Mouse (Mus musculus): Measurements from ENCODE around the gene Eif1. TPM values are rescaled to one million over a fixed set of nuclear protein-coding genes. Genes with fewer than 3 reads are reported as not detected.
"Not testable (repeated sequence)": the region's sequence is repeated elsewhere in the genome, so short reads cannot be mapped to it uniquely, and the experiment has no call there.

Eif1 gene
- polyA plus RNA-seq, 1 experiment from 2014 or later, result 1,744 TPM

- Histone ChIP-seq H3K4me1 (ENCODE audit: control insufficient read depth, insufficient read depth, low read length) (no peaks in the 10 kb centered on the region), H3K4me3 (ENCODE audit: low read length) (no peak overlapping the region), H3K9ac (ENCODE audit: low read depth, low read length) (no peak overlapping the region), H3K27me3 (ENCODE audit: control insufficient read depth, insufficient read depth, low read length) (no peaks in the 10 kb centered on the region), H3K9me3 (ENCODE audit: control insufficient read depth, low read length) (no peaks in the 10 kb centered on the region), H3K27ac (ENCODE audit: low read depth, low read length) (no peak overlapping the region), H3K4me2 (replicated peaks; ENCODE audit: low read depth, low read length) (no peak overlapping the region; the same call in 1 of the 2 replicates), H3K36me3 (ENCODE audit: control insufficient read depth, insufficient read depth, low read length) (no peaks in the 10 kb centered on the region)
- 41% methylated on average over 16 of the region's 16 CpGs for WGBS
- no peak for ATAC-seq (ENCODE audit: low FRiP score, low TSS enrichment)
Measured at GRCm38 (mm10) chr11:100330235-100330634, 10.6 kb downstream of the Eif1 start.

GRCm38 (mm10) chr11:100330816-100331375 is 11.2 kb downstream of the Eif1 start:
- not testable (repeated sequence) for H3K27me3 ChIP-seq (ENCODE audit: control insufficient read depth, insufficient read depth, low read length); H3K9me3 ChIP-seq (ENCODE audit: control insufficient read depth, low read length); H3K4me2 ChIP-seq (replicated peaks; ENCODE audit: low read depth, low read length); H3K4me3 ChIP-seq (ENCODE audit: low read length); ATAC-seq (ENCODE audit: low FRiP score, low TSS enrichment); H3K27ac ChIP-seq (ENCODE audit: low read depth, low read length); H3K36me3 ChIP-seq (ENCODE audit: control insufficient read depth, insufficient read depth, low read length); H3K9ac ChIP-seq (ENCODE audit: low read depth, low read length); H3K4me1 ChIP-seq (ENCODE audit: control insufficient read depth, insufficient read depth, low read length)
- WGBS, result 54% methylated on average over 8 of the region's 8 CpGs

GRCm38 (mm10) chr11:100332766-100333515 is 13.3 kb downstream of the Eif1 start:
- no peak overlapping the region for H3K27ac ChIP-seq (ENCODE audit: low read depth, low read length)
- H3K9ac ChIP-seq (ENCODE audit: low read depth, low read length), result no peak overlapping the region
- H3K4me1 ChIP-seq (ENCODE audit: control insufficient read depth, insufficient read depth, low read length), result no peaks in the 10 kb centered on the region
- WGBS, result 72% methylated on average over 9 of the region's 9 CpGs
- H3K9me3 ChIP-seq (ENCODE audit: control insufficient read depth, low read length), result no peaks in the 10 kb centered on the region
- 0 out of 2 replicates have a peak, but pooled peaks have one; percentile 37 for ATAC-seq (ENCODE audit: low FRiP score, low TSS enrichment)
- H3K4me3 ChIP-seq (ENCODE audit: low read length), result no peak overlapping the region
- no peak overlapping the region for H3K4me2 ChIP-seq (replicated peaks; ENCODE audit: low read depth, low read length)
- no peaks in the 10 kb centered on the region for H3K36me3 ChIP-seq (ENCODE audit: control insufficient read depth, insufficient read depth, low read length)
- H3K27me3 ChIP-seq (ENCODE audit: control insufficient read depth, insufficient read depth, low read length), result no peaks in the 10 kb centered on the region

GRCm38 (mm10) chr11:100333944-100334457 is 14.3 kb downstream of the Eif1 start, which contains the start of gene Gast:
Gene Gast (plus strand): TSS chr11:100334407.
- ATAC-seq (ENCODE audit: low FRiP score, low TSS enrichment), result no peak
- Histone ChIP-seq H3K36me3 (ENCODE audit: control insufficient read depth, insufficient read depth, low read length) (no peaks in the 10 kb centered on the region), H3K4me3 (ENCODE audit: low read length) (no peak within 1 kb of the TSS), H3K4me1 (ENCODE audit: control insufficient read depth, insufficient read depth, low read length) (no peaks in the 10 kb centered on the region), H3K9ac (ENCODE audit: low read depth, low read length) (no peak within 1 kb of the TSS), H3K27me3 (ENCODE audit: control insufficient read depth, insufficient read depth, low read length) (no peaks in the 10 kb centered on the region), H3K9me3 (ENCODE audit: control insufficient read depth, low read length) (no peaks in the 10 kb centered on the region), H3K4me2 (replicated peaks; ENCODE audit: low read depth, low read length) (no peak within 1 kb of the TSS), H3K27ac (ENCODE audit: low read depth, low read length) (no peak within 1 kb of the TSS)
- 83% methylated on average over 6 of the region's 6 CpGs for WGBS

- Histone ChIP-seq H3K36me3 (ENCODE audit: control insufficient read depth, insufficient read depth, low read length) (no peaks in the 10 kb centered on the region), H3K9me3 (ENCODE audit: control insufficient read depth, low read length) (no peaks in the 10 kb centered on the region), H3K27me3 (ENCODE audit: control insufficient read depth, insufficient read depth, low read length) (no peaks in the 10 kb centered on the region), H3K9ac (ENCODE audit: low read depth, low read length) (no peak overlapping the region), H3K27ac (ENCODE audit: low read depth, low read length) (no peak overlapping the region), H3K4me3 (ENCODE audit: low read length) (no peak overlapping the region), H3K4me2 (replicated peaks; ENCODE audit: low read depth, low read length) (no peak overlapping the region), H3K4me1 (ENCODE audit: control insufficient read depth, insufficient read depth, low read length) (no peaks in the 10 kb centered on the region)
- peak; percentile 52; the same call in 1 of the 2 replicates for ATAC-seq (ENCODE audit: low FRiP score, low TSS enrichment)
- 53% methylated on average over 3 of the region's 3 CpGs for WGBS
Measured at GRCm38 (mm10) chr11:100335731-100336130, 16.0 kb downstream of the Eif1 start.

GRCm38 (mm10) chr11:100344269-100344668 is 24.6 kb downstream of the Eif1 start:
- no peak for ATAC-seq (ENCODE audit: low FRiP score, low TSS enrichment)
- H3K9me3 ChIP-seq (ENCODE audit: control insufficient read depth, low read length), result no peaks in the 10 kb centered on the region
- H3K4me3 ChIP-seq (ENCODE audit: low read length), result no peak overlapping the region
- no peak overlapping the region for H3K27ac ChIP-seq (ENCODE audit: low read depth, low read length)
- WGBS, result 93% methylated on average over 10 of the region's 10 CpGs
- no peak overlapping the region for H3K9ac ChIP-seq (ENCODE audit: low read depth, low read length)
- no peaks in the 10 kb centered on the region for H3K4me1 ChIP-seq (ENCODE audit: control insufficient read depth, insufficient read depth, low read length)
- no peaks in the 10 kb centered on the region for H3K36me3 ChIP-seq (ENCODE audit: control insufficient read depth, insufficient read depth, low read length)
- no peak overlapping the region for H3K4me2 ChIP-seq (replicated peaks; ENCODE audit: low read depth, low read length)
- no peaks in the 10 kb centered on the region for H3K27me3 ChIP-seq (ENCODE audit: control insufficient read depth, insufficient read depth, low read length)

GRCm38 (mm10) chr11:100352076-100352857 is 32.6 kb downstream of the Eif1 start:
- Histone ChIP-seq H3K9ac (ENCODE audit: low read depth, low read length) (0 out of 2 replicates have a peak overlapping the region, but pooled peaks have one; percentile 12), H3K27ac (ENCODE audit: low read depth, low read length) (no peak overlapping the region), H3K4me1 (ENCODE audit: control insufficient read depth, insufficient read depth, low read length) (0 out of 2 replicates have a peak, but pooled peaks cover 8% of the 10 kb centered on the region), H3K4me3 (ENCODE audit: low read length) (no peak overlapping the region), H3K9me3 (ENCODE audit: control insufficient read depth, low read length) (no peaks in the 10 kb centered on the region), H3K36me3 (ENCODE audit: control insufficient read depth, insufficient read depth, low read length) (no peaks in the 10 kb centered on the region), H3K4me2 (replicated peaks; ENCODE audit: low read depth, low read length) (no peak overlapping the region), H3K27me3 (ENCODE audit: control insufficient read depth, insufficient read depth, low read length) (peaks cover 43% of the 10 kb centered on the region)
- no peak for ATAC-seq (ENCODE audit: low FRiP score, low TSS enrichment)
- WGBS, result 39% methylated on average over 10 of the region's 10 CpGs

GRCm38 (mm10) chr11:100355151-100355951 is 35.7 kb downstream of the Eif1 start:
- WGBS, result 1% methylated on average over 54 of the region's 54 CpGs
- 0 out of 2 replicates have a peak, but pooled peaks cover 8% of the 10 kb centered on the region for H3K4me1 ChIP-seq (ENCODE audit: control insufficient read depth, insufficient read depth, low read length)
- peak overlapping the region; percentile 98 for H3K4me2 ChIP-seq (replicated peaks; ENCODE audit: low read depth, low read length)
- H3K9ac ChIP-seq (ENCODE audit: low read depth, low read length), result peak overlapping the region; percentile 56
- ATAC-seq (ENCODE audit: low FRiP score, low TSS enrichment), result peak; percentile 21; the same call in 1 of the 2 replicates
- no peaks in the 10 kb centered on the region for H3K36me3 ChIP-seq (ENCODE audit: control insufficient read depth, insufficient read depth, low read length)
- peaks cover 50% of the 10 kb centered on the region for H3K27me3 ChIP-seq (ENCODE audit: control insufficient read depth, insufficient read depth, low read length)
- no peaks in the 10 kb centered on the region for H3K9me3 ChIP-seq (ENCODE audit: control insufficient read depth, low read length)
- H3K4me3 ChIP-seq (ENCODE audit: low read length), result peak overlapping the region; percentile 70
- no peak overlapping the region for H3K27ac ChIP-seq (ENCODE audit: low read depth, low read length)
